Mouse (Mus musculus): ENCODE results near the gene Cpne6. TPM values are rescaled to one million over a fixed set of nuclear protein-coding genes. Genes with fewer than 3 reads are reported as not detected.
A peak's percentile ranks its signal among the peaks of the same experiment; 100 is the strongest.

Cpne6 gene
- total and polyA plus RNA-seq, 2 experiments from 2014 or later, result 12.3 to 14.7 TPM

- ATAC-seq (ENCODE audit: low FRiP score) (peak; percentile 79), DNase-seq (ENCODE audit: low spot score) (peak; percentile 73)
- TF ChIP-seq CTCF (IDR thresholded peaks at IDR 0.05), result peak; percentile 57
- WGBS, result under 1% methylated on average over 61 of the region's 61 CpGs
- peak overlapping the region; percentile 53 for H3K4me3 ChIP-seq (ENCODE audit: low read depth, low read length)
- H3K36me3 ChIP-seq (ENCODE audit: insufficient read depth, low read length), result no peaks in the 10 kb centered on the region
- H3K9me3 ChIP-seq (ENCODE audit: low read length), result no peaks in the 10 kb centered on the region
- H3K27me3 ChIP-seq (ENCODE audit: insufficient read depth, low read length), result peaks cover 8% of the 10 kb centered on the region; the same call in 1 of the 2 replicates
- H3K4me1 ChIP-seq (ENCODE audit: insufficient read depth, low read length), result peaks cover 5% of the 10 kb centered on the region
- H3K9ac ChIP-seq (replicated peaks; ENCODE audit: low read length, poor library complexity, severe bottlenecking), result peak overlapping the region; percentile 69
- H3K27ac ChIP-seq (ENCODE audit: low read depth, low read length), result peak overlapping the region; percentile 79
- H3K4me2 ChIP-seq (ENCODE audit: low read depth, low read length, poor library complexity, severe bottlenecking), result peak overlapping the region; percentile 92
These were observed 10.5 kb downstream of the Cpne6 start for GRCm38 (mm10) chr14:55520451-55521361.

- peaks cover 2% of the 10 kb centered on the region for H3K4me1 ChIP-seq (ENCODE audit: insufficient read depth, low read length)
- no peak overlapping the region for H3K4me2 ChIP-seq (ENCODE audit: low read depth, low read length, poor library complexity, severe bottlenecking)
- H3K36me3 ChIP-seq (ENCODE audit: insufficient read depth, low read length), result no peaks in the 10 kb centered on the region
- H3K27me3 ChIP-seq (ENCODE audit: insufficient read depth, low read length), result peaks cover 8% of the 10 kb centered on the region; the same call in 1 of the 2 replicates
- DNase-seq (ENCODE audit: low spot score) (no peak), ATAC-seq (ENCODE audit: low FRiP score) (no peak)
- no peak for TF ChIP-seq CTCF (IDR thresholded peaks at IDR 0.05)
- no peaks in the 10 kb centered on the region for H3K9me3 ChIP-seq (ENCODE audit: low read length)
- H3K27ac ChIP-seq (ENCODE audit: low read depth, low read length), result no peak overlapping the region
- H3K9ac ChIP-seq (replicated peaks; ENCODE audit: low read length, poor library complexity, severe bottlenecking), result no peak overlapping the region
- WGBS, result 49% methylated on average over 4 of the region's 4 CpGs
- H3K4me3 ChIP-seq (ENCODE audit: low read depth, low read length), result no peak overlapping the region
These were observed 13.8 kb downstream of the Cpne6 start for GRCm38 (mm10) chr14:55524062-55524461.

- H3K4me2 ChIP-seq (ENCODE audit: low read depth, low read length, poor library complexity, severe bottlenecking), result no peak within 1 kb of the TSS
These were observed 14.5 kb downstream of the Cpne6 start, which contains the start of gene Nrl for GRCm38 (mm10) chr14:55524785-55525184. Gene Nrl, minus strand, starts transcription at chr14:55524981.

GRCm38 (mm10) chr14:55526674-55527073 lies 16.4 kb downstream of the Cpne6 start:
- TF ChIP-seq CTCF (IDR thresholded peaks at IDR 0.05), result no peak

More at GRCm38 (mm10) chr14:55524785-55525184, 14.5 kb downstream of the Cpne6 start, which contains the start of gene Nrl:
- no peak within 1 kb of the TSS for H3K27ac ChIP-seq (ENCODE audit: low read depth, low read length)
- no peak for TF ChIP-seq CTCF (IDR thresholded peaks at IDR 0.05)
- no peak within 1 kb of the TSS for H3K4me3 ChIP-seq (ENCODE audit: low read depth, low read length)
- H3K27me3 ChIP-seq (ENCODE audit: insufficient read depth, low read length), result peaks cover 8% of the 10 kb centered on the region; the same call in 1 of the 2 replicates
- no peaks in the 10 kb centered on the region for H3K9me3 ChIP-seq (ENCODE audit: low read length)
- 35% methylated on average over 8 of the region's 8 CpGs for WGBS
- H3K9ac ChIP-seq (replicated peaks; ENCODE audit: low read length, poor library complexity, severe bottlenecking), result no peak within 1 kb of the TSS
- ATAC-seq (ENCODE audit: low FRiP score) (no peak), DNase-seq (ENCODE audit: low spot score) (no peak)
- H3K4me1 ChIP-seq (ENCODE audit: insufficient read depth, low read length), result no peaks in the 10 kb centered on the region; the same call in 1 of the 2 replicates
- no peaks in the 10 kb centered on the region for H3K36me3 ChIP-seq (ENCODE audit: insufficient read depth, low read length)

GRCm38 (mm10) chr14:55527940-55528339 lies 17.7 kb downstream of the Cpne6 start:
- Histone ChIP-seq H3K9ac (replicated peaks; ENCODE audit: low read length, poor library complexity, severe bottlenecking) (no peak overlapping the region), H3K27me3 (ENCODE audit: insufficient read depth, low read length) (0 out of 2 replicates have a peak, but pooled peaks cover 5% of the 10 kb centered on the region), H3K4me1 (ENCODE audit: insufficient read depth, low read length) (no peaks in the 10 kb centered on the region), H3K36me3 (ENCODE audit: insufficient read depth, low read length) (no peaks in the 10 kb centered on the region), H3K4me3 (ENCODE audit: low read depth, low read length) (no peak overlapping the region), H3K27ac (ENCODE audit: low read depth, low read length) (no peak overlapping the region), H3K4me2 (ENCODE audit: low read depth, low read length, poor library complexity, severe bottlenecking) (no peak overlapping the region), H3K9me3 (ENCODE audit: low read length) (no peaks in the 10 kb centered on the region)
- peak; percentile 59 for DNase-seq (ENCODE audit: low spot score)
- ATAC-seq (ENCODE audit: low FRiP score), result no peak
- WGBS, result 18% methylated on average over 3 of the region's 3 CpGs
- peak; percentile 67 for TF ChIP-seq CTCF (IDR thresholded peaks at IDR 0.05)

More at GRCm38 (mm10) chr14:55526674-55527073, 16.4 kb downstream of the Cpne6 start:
- no peak for ATAC-seq (ENCODE audit: low FRiP score)
- H3K4me3 ChIP-seq (ENCODE audit: low read depth, low read length), result no peak overlapping the region
- no peaks in the 10 kb centered on the region for H3K4me1 ChIP-seq (ENCODE audit: insufficient read depth, low read length)
- no peak overlapping the region for H3K27ac ChIP-seq (ENCODE audit: low read depth, low read length)
- H3K4me2 ChIP-seq (ENCODE audit: low read depth, low read length, poor library complexity, severe bottlenecking), result no peak overlapping the region
- no peak overlapping the region for H3K9ac ChIP-seq (replicated peaks; ENCODE audit: low read length, poor library complexity, severe bottlenecking)
- no peak for DNase-seq (ENCODE audit: low spot score)
- WGBS, result 78% methylated on average over 2 of the region's 2 CpGs
- H3K27me3 ChIP-seq (ENCODE audit: insufficient read depth, low read length), result peaks cover 8% of the 10 kb centered on the region; the same call in 1 of the 2 replicates
- H3K36me3 ChIP-seq (ENCODE audit: insufficient read depth, low read length), result no peaks in the 10 kb centered on the region
- no peaks in the 10 kb centered on the region for H3K9me3 ChIP-seq (ENCODE audit: low read length)

Data from midbrain, postnatal 0 days (tissue).